In genomic region chr4:49845612-49845985, GRCm38 (mm10) we compare ENCODE assay signal across 8 mouse cellular contexts. TPM values are rescaled to one million over a fixed set of nuclear protein-coding genes. Genes with fewer than 3 reads are reported as not detected.
DNase-seq lines count a peak whose midpoint lies in the region; ATAC-seq and TF ChIP-seq lines count a peak whose summit lies in the region.

Gene Grin3a, minus strand, starts transcription at chr4:49845744.

- H3K9ac ChIP-seq in midbrain, postnatal 0 days (replicated peaks; ENCODE audit: low read length, poor library complexity, severe bottlenecking): peak within 1 kb of the TSS; percentile 67

- intact Hi-C loops in left cerebral cortex, postnatal 4 days (cut with DNase I): no loop called here

- no peak; the same call in 1 of the 2 replicates for TF ChIP-seq CTCF in kidney, adult 2 months (conservative IDR thresholded peaks at IDR 0.05; ENCODE audit: insufficient read depth, insufficient read length, low read depth, low read length)
- TF ChIP-seq CTCF in midbrain, postnatal 0 days (IDR thresholded peaks at IDR 0.05): peak; percentile 90

- no peak within 1 kb of the TSS; the same call in 1 of the 2 replicates for H3K27ac ChIP-seq in embryonic facial prominence, embryonic 10.5 days (replicated peaks)
- no peak within 1 kb of the TSS for H3K27ac ChIP-seq in kidney, adult 2 months (ENCODE audit: insufficient read depth, low read depth, low read length)
- H3K27ac ChIP-seq in midbrain, postnatal 0 days (ENCODE audit: low read depth, low read length): peak within 1 kb of the TSS; percentile 75

- peak; percentile 7 to 74 for DNase-seq in adrenal gland, adult (ENCODE audit: inconsistent age in 2 of 2, low spot score in 1 of 2)
- no peak for DNase-seq in adrenal gland, postnatal 4 days (ENCODE audit: low spot score in 2 of 2)
- DNase-seq in embryonic facial prominence, embryonic 10.5 days (ENCODE audit: low spot score): peak; percentile 77
- peak; percentile 9 for DNase-seq in heart, adult 8-10 months (ENCODE audit: low spot score)
- DNase-seq in kidney, adult 2 months: peak; percentile 28
- DNase-seq in left cerebral cortex, postnatal 4 days: peak; percentile 88
- DNase-seq in midbrain, postnatal 0 days (ENCODE audit: low spot score): peak; percentile 95
- peak; percentile 26 for DNase-seq in yolk sac, embryonic 10.5 days (ENCODE audit: low spot score)

- H3K27me3 ChIP-seq in embryonic facial prominence, embryonic 10.5 days (replicated peaks; ENCODE audit: low read depth, poor library complexity, severe bottlenecking): peaks cover 56% of the 10 kb centered on the region
- H3K27me3 ChIP-seq in kidney, adult 2 months (replicated peaks; ENCODE audit: control insufficient read depth, insufficient read depth, low read length): no peaks in the 10 kb centered on the region
- no peaks in the 10 kb centered on the region for H3K27me3 ChIP-seq in midbrain, postnatal 0 days (ENCODE audit: insufficient read depth, low read length)

- H3K36me3 ChIP-seq in embryonic facial prominence, embryonic 10.5 days (replicated peaks): no peaks in the 10 kb centered on the region
- H3K36me3 ChIP-seq in kidney, adult 2 months (ENCODE audit: control insufficient read depth, insufficient read depth, low read length): no peaks in the 10 kb centered on the region
- H3K36me3 ChIP-seq in midbrain, postnatal 0 days (ENCODE audit: insufficient read depth, low read length): no peaks in the 10 kb centered on the region

- H3K4me2 ChIP-seq in midbrain, postnatal 0 days (ENCODE audit: low read depth, low read length, poor library complexity, severe bottlenecking): peak within 1 kb of the TSS; percentile 53

- H3K9me3 ChIP-seq in embryonic facial prominence, embryonic 10.5 days: no peaks in the 10 kb centered on the region
- H3K9me3 ChIP-seq in midbrain, postnatal 0 days (ENCODE audit: low read length): no peaks in the 10 kb centered on the region

- TF ChIP-seq POLR2A in kidney, adult 2 months (IDR thresholded peaks at IDR 0.05; ENCODE audit: low read depth, low read length): no peak

- peaks cover 22% of the 10 kb centered on the region for H3K4me1 ChIP-seq in embryonic facial prominence, embryonic 10.5 days
- no peaks in the 10 kb centered on the region for H3K4me1 ChIP-seq in kidney, adult 2 months (ENCODE audit: control insufficient read depth, insufficient read depth, low read length)
- 0 out of 2 replicates have a peak, but pooled peaks cover 5% of the 10 kb centered on the region for H3K4me1 ChIP-seq in midbrain, postnatal 0 days (ENCODE audit: insufficient read depth, low read length)

- WGBS in embryonic facial prominence, embryonic 10.5 days: under 1% methylated on average over 25 of the region's 25 CpGs
- WGBS in kidney, adult 2 months: under 1% methylated on average over 25 of the region's 25 CpGs
- under 1% methylated on average over 25 of the region's 25 CpGs for WGBS in midbrain, postnatal 0 days

- peak; percentile 93 for ATAC-seq in midbrain, postnatal 0 days (ENCODE audit: low FRiP score)

- peak within 1 kb of the TSS; percentile 69 for H3K4me3 ChIP-seq in embryonic facial prominence, embryonic 10.5 days
- peak within 1 kb of the TSS; percentile 4 for H3K4me3 ChIP-seq in kidney, adult 2 months (ENCODE audit: insufficient read depth, low read depth, low read length)
- H3K4me3 ChIP-seq in midbrain, postnatal 0 days (ENCODE audit: low read depth, low read length): peak within 1 kb of the TSS; percentile 83

RNA-seq across cellular contexts. Expression of gene Grin3a, which starts in this region (rescaled TPM):
- total RNA-seq in adrenal gland, postnatal 4 days (2021): 1 to 10 TPM in 1 of 2 experiments, under 1 TPM in 1; 0.95 to 1.1 TPM
- 0.49 and 0.67 TPM in 2 replicates for polyA plus RNA-seq in embryonic facial prominence, embryonic 10.5 days (2016; fragmentation: Nextera tagmentation; extraction: Ambion mirVana)
- under 1 TPM; 0.03 to 0.22 (median 0.14) TPM for total RNA-seq in heart, adult 8-10 months (2022)
- 0.14 and 0.20 TPM in 2 replicates for polyA plus RNA-seq in kidney, adult 2 months (2012; rRNA removed)
- total RNA-seq in left cerebral cortex, postnatal 4 days (2021): 10 to 100 TPM; 80.0 to 92.9 TPM
- total RNA-seq in midbrain, postnatal 0 days (2014; rRNA removed): 131 and 138 TPM in 2 replicates
- 35.5 and 40.4 TPM in 2 replicates for polyA plus RNA-seq in midbrain, postnatal 0 days (2015; fragmentation: Nextera tagmentation; extraction: Ambion mirVana)

Comparison
In these comparisons a context has a peak if more than half of its experiments do, and no peak if none do; other contexts are left out.
1. RNA of gene Grin3a (total RNA-seq): 131 to 138 TPM in midbrain, postnatal 0 days and 80.0 to 92.9 TPM in left cerebral cortex, postnatal 4 days; 0.95 to 1.1 TPM in adrenal gland, postnatal 4 days and 0.03 to 0.22 TPM in heart, adult 8-10 months; every median in the first group is over 10 times any median in the second.
2. RNA of gene Grin3a (polyA plus RNA-seq): 35.5 to 40.4 TPM in midbrain, postnatal 0 days; 0.49 to 0.67 TPM in embryonic facial prominence, embryonic 10.5 days and 0.14 to 0.20 TPM in kidney, adult 2 months; every median in the first group is over 10 times any median in the second.
3. DNase-seq: peak in adrenal gland, adult (2 of 2), left cerebral cortex, postnatal 4 days (single experiment), midbrain, postnatal 0 days (single experiment) and yolk sac, embryonic 10.5 days (single experiment); none in adrenal gland, postnatal 4 days (0 of 2).
4. Peak in DNase-seq and H3K4me3 ChIP-seq in embryonic facial prominence, embryonic 10.5 days; RNA of the gene not detected or under 1 TPM.
5. Peak in DNase-seq in heart, adult 8-10 months; RNA of the gene not detected or under 1 TPM.
6. Peak in DNase-seq and H3K4me3 ChIP-seq in kidney, adult 2 months; RNA of the gene not detected or under 1 TPM.
7. H3K4me3 ChIP-seq: peak in every context shown above with its lines; median percentile 83 in midbrain, postnatal 0 days; 69 in embryonic facial prominence, embryonic 10.5 days; 4 in kidney, adult 2 months.